Mouse (Mus musculus) heart, embryonic 14.5 days (tissue): ENCODE data around the gene Rab27a. TPM values are rescaled to one million over a fixed set of nuclear protein-coding genes. Genes with fewer than 3 reads are reported as not detected.

Experiments used
- ATAC-seq: fragments of 200-750 bp; cut with Nextera tagmentation; 2 replicates; pipeline ENCODE4 v1.8.0; 2017; ENCODE audit warnings: low read depth, moderate TSS enrichment; ENCODE audit not compliant: insufficient number of reproducible peaks, insufficient read depth, low FRiP score
- H3K27ac ChIP-seq, 2 experiments: fragments of 200-500 bp in 1 of 2; fragments of 300-500 bp in 1 of 2; sonication (generic) in 1 of 2; replicated peaks in 1 of 2; 2 replicates each; pipeline ENCODE4 v1.5.1; 2012 to 2014; ENCODE audit warnings: low read depth in 2 of 2, low read length in 2 of 2, control low read depth in 1 of 2, mild to moderate bottlenecking in 1 of 2, mixed read lengths in 1 of 2; ENCODE audit not compliant: control insufficient read depth in 1 of 2, insufficient read depth in 1 of 2
- H3K27me3 ChIP-seq: fragments of 300-500 bp; sonication (generic); 2 replicates; pipeline ENCODE4 v1.6.1; 2014; ENCODE audit warnings: mild to moderate bottlenecking, low read length, control low read depth; ENCODE audit not compliant: control insufficient read depth, insufficient read depth
- H3K36me3 ChIP-seq: fragments of 300-500 bp; sonication (generic); 2 replicates; pipeline ENCODE4 v1.6.1; 2014; ENCODE audit warnings: mild to moderate bottlenecking, control low read depth, low read length, mixed read lengths; ENCODE audit not compliant: control insufficient read depth, insufficient read depth
- H3K4me1 ChIP-seq, 2 experiments: fragments of 200-500 bp in 1 of 2; fragments of 300-500 bp in 1 of 2; sonication (generic) in 1 of 2; 2 replicates each; pipeline ENCODE4 v1.6.1; 2012 to 2014; ENCODE audit warnings: low read length in 2 of 2, control low read depth in 1 of 2, mixed read lengths in 1 of 2; ENCODE audit not compliant: control insufficient read depth in 2 of 2, insufficient read depth in 2 of 2
- H3K4me2 ChIP-seq: fragments of 300-500 bp; sonication (generic); 2 replicates; pipeline ENCODE4 v1.6.1; 2014; ENCODE audit warnings: mild to moderate bottlenecking, low read length
- H3K4me3 ChIP-seq, 2 experiments: fragments of 200-500 bp in 1 of 2; fragments of 300-500 bp in 1 of 2; sonication (generic) in 1 of 2; 2 replicates each; pipeline ENCODE4 v1.5.1; 2012 to 2014; ENCODE audit warnings: low read length in 2 of 2, mild to moderate bottlenecking in 2 of 2, control low read depth in 1 of 2, low read depth in 1 of 2, moderate library complexity in 1 of 2; ENCODE audit not compliant: control insufficient read depth in 1 of 2, insufficient read depth in 1 of 2
- H3K9ac ChIP-seq: fragments of 300-500 bp; sonication (generic); 2 replicates; pipeline ENCODE4 v1.6.1; 2014; ENCODE audit warnings: mild to moderate bottlenecking, low read length
- H3K9me3 ChIP-seq: fragments of 300-500 bp; sonication (generic); 2 replicates; pipeline ENCODE4 v1.6.1; 2016; ENCODE audit warnings: low read length, control low read depth; ENCODE audit not compliant: control insufficient read depth
- WGBS: fragments of 180-500 bp; shearing (Covaris S2); extraction: QIAGEN DNeasy Blood & Tissue Kit; methylation state at CpG from one replicate; pipeline ENCODE4 v1.1.7; 2014; 5-methylcytosine and 5-hydroxymethylcytosine counted together
- polyA plus RNA-seq: library from polyadenylated mRNA; unstranded; fragments of >200 nt; fragmentation: Nextera tagmentation; extraction: Ambion mirVana; gene quantifications from 2 replicates; pipeline ENCODE4 v1.2.1, GENCODE M21; 2014

Rab27a gene
- polyA plus RNA-seq, 1 experiment from 2014 or later, result 1.6 TPM

GRCm38 (mm10) chr9:73045711-73046110, 1.1 kb downstream of the Rab27a start:
- H3K9ac ChIP-seq, result peak overlapping the region; percentile 60; the same call in 1 of the 2 replicates
- H3K27me3 ChIP-seq, result no peaks in the 10 kb centered on the region
- 71% methylated on average over 10 of the region's 10 CpGs for WGBS

GRCm38 (mm10) chr9:73047906-73048305, 3.3 kb downstream of the Rab27a start:
- H3K4me3 ChIP-seq, result no peak overlapping the region
- no peaks in the 10 kb centered on the region for H3K27me3 ChIP-seq
- WGBS, result 79% methylated on average over 2 of the region's 2 CpGs
- H3K36me3 ChIP-seq, result no peaks in the 10 kb centered on the region
- ATAC-seq, result no peak
- no peak overlapping the region for H3K9ac ChIP-seq
- no peaks in the 10 kb centered on the region for H3K9me3 ChIP-seq
- no peak overlapping the region for H3K4me2 ChIP-seq
- no peaks in the 10 kb centered on the region; a peak in 2 of 4 replicates for H3K4me1 ChIP-seq
- no peak overlapping the region for H3K27ac ChIP-seq

More at GRCm38 (mm10) chr9:73045711-73046110, 1.1 kb downstream of the Rab27a start:
- Histone ChIP-seq H3K36me3 (no peaks in the 10 kb centered on the region), H3K4me1 (no peaks in the 10 kb centered on the region; a peak in 2 of 4 replicates), H3K27ac (no peak overlapping the region), H3K4me2 (peak overlapping the region; percentile 83), H3K9me3 (no peaks in the 10 kb centered on the region), H3K4me3 (peak overlapping the region; percentile 48 to 58; a peak in 2 of 4 replicates)
- no peak for ATAC-seq

- no peak overlapping the region for H3K9ac ChIP-seq
- ATAC-seq, result no peak
- no peak overlapping the region for H3K4me2 ChIP-seq
- H3K36me3 ChIP-seq, result no peaks in the 10 kb centered on the region
- no peaks in the 10 kb centered on the region; a peak in 2 of 4 replicates for H3K4me1 ChIP-seq
- no peaks in the 10 kb centered on the region for H3K9me3 ChIP-seq
- no peaks in the 10 kb centered on the region for H3K27me3 ChIP-seq
- H3K27ac ChIP-seq, result no peak overlapping the region
- 9% methylated on average over 4 of the region's 4 CpGs for WGBS
- H3K4me3 ChIP-seq, result no peak overlapping the region
These were observed 4.3 kb downstream of the Rab27a start for GRCm38 (mm10) chr9:73048927-73049326.

GRCm38 (mm10) chr9:73049833-73050232, 5.2 kb downstream of the Rab27a start:
- Histone ChIP-seq H3K4me2 (no peak overlapping the region), H3K27me3 (no peaks in the 10 kb centered on the region), H3K4me3 (no peak overlapping the region), H3K4me1 (no peaks in the 10 kb centered on the region; a peak in 1 of 4 replicates), H3K27ac (no peak overlapping the region), H3K9ac (no peak overlapping the region), H3K36me3 (no peaks in the 10 kb centered on the region), H3K9me3 (no peaks in the 10 kb centered on the region)
- ATAC-seq, result no peak
- WGBS, result 46% methylated on average over 5 of the region's 5 CpGs

GRCm38 (mm10) chr9:73050606-73051005, 6.0 kb downstream of the Rab27a start:
- Histone ChIP-seq H3K9me3 (no peaks in the 10 kb centered on the region), H3K4me1 (peaks cover 0 to 2% of the 10 kb centered on the region in 2 experiments; a peak in 2 of 4 replicates), H3K9ac (no peak overlapping the region), H3K36me3 (no peaks in the 10 kb centered on the region), H3K4me2 (no peak overlapping the region), H3K27ac (no peak overlapping the region), H3K27me3 (no peaks in the 10 kb centered on the region), H3K4me3 (no peak overlapping the region)
- WGBS, result 60% methylated on average over 8 of the region's 8 CpGs
- ATAC-seq, result no peak

- H3K27ac ChIP-seq, result no peak overlapping the region
- no peaks in the 10 kb centered on the region for H3K27me3 ChIP-seq
- no peak overlapping the region for H3K4me2 ChIP-seq
- no peak for ATAC-seq
- H3K9ac ChIP-seq, result no peak overlapping the region
- H3K4me3 ChIP-seq, result no peak overlapping the region
- peaks cover 0 to 2% of the 10 kb centered on the region in 2 experiments; a peak in 2 of 4 replicates for H3K4me1 ChIP-seq
- no peaks in the 10 kb centered on the region for H3K9me3 ChIP-seq
- 56% methylated on average over 10 of the region's 10 CpGs for WGBS
- H3K36me3 ChIP-seq, result no peaks in the 10 kb centered on the region
These were observed 10.8 kb downstream of the Rab27a start for GRCm38 (mm10) chr9:73055441-73055911.

GRCm38 (mm10) chr9:73059224-73059623, 14.6 kb downstream of the Rab27a start:
- WGBS, result 89% methylated on average over 4 of the region's 4 CpGs

More at GRCm38 (mm10) chr9:73059224-73059623, 14.6 kb downstream of the Rab27a start:
- ATAC-seq, result no peak
- Histone ChIP-seq H3K27ac (no peak overlapping the region), H3K4me3 (no peak overlapping the region), H3K4me1 (peaks cover 6 to 7% of the 10 kb centered on the region in 2 experiments), H3K9me3 (no peaks in the 10 kb centered on the region), H3K36me3 (no peaks in the 10 kb centered on the region), H3K9ac (no peak overlapping the region), H3K27me3 (no peaks in the 10 kb centered on the region), H3K4me2 (no peak overlapping the region)
